Mouse (Mus musculus) spleen, adult 12 weeks (tissue): ENCODE measurements around the gene Dctn2.

Source experiments
- DNase-seq: peaks from one replicate; pipeline ENCODE4 v3.0.0; 2022; ENCODE audit warnings: low spot score

Dctn2 gene

DNA sequence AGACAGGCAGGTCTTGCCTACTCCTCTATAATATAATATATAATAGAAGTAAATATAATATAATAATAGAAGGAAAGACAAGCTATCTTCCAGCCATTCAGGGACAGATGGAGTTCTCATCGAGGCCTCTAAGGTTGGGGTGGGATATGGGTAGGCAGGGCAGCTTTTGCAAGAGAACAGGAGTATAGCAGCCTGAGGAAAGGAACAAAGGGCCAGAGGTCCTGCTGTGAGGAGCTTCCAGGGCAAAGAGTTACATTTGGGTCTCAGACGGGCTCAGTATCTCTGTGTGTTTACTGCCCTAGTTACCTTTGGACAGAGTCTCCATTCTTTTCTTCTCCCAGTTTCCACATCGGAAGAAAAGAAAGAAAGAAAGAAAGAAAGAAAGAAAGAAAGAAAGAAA is 2.5 kb upstream of the Dctn2 start:
- no peak for DNase-seq

DNA sequence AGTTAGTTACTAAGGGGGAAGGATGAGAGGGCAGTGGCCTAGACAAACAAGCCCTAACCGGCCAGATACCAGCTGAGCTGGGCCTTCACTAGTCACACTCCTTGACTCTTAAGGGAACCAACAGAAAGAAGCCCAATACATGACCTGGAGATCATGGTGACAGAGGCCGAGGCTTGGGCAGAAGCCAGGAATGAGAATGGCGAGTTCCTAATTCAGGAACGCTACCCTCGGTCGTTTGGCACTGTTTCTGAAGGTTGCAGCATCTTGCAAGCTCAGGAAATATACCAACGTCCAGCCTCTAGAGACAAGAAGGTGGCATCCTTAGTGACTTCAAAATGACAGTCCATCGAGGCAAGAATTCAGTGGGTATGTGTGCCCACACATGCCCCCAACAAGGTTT is 1.8 kb upstream of the Dctn2 start:
- no peak for DNase-seq

DNA sequence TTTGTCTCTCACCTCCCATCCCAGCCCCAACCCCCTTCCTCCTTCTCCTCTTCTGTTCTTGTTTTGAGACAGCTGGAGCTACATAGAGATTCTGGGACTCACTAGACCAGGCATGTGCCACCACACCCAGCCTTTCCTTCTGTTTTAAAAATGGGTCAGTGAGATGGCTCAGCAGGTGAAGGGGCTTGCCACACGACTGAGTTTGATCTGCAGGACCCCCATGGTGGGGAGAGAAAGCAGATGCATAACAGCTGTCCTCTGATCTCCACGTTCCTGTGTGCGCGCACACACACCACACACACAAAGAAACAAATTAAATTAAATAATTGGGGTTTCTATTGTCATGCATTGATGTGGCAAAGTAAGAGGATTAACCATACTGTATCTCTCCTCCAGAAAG is 1.2 kb upstream of the Dctn2 start:
- no peak for DNase-seq

GRCm38 (mm10) chr10:127265727-127266111 is 449 bp upstream of the Dctn2 start:
- DNase-seq, result no peak

DNA sequence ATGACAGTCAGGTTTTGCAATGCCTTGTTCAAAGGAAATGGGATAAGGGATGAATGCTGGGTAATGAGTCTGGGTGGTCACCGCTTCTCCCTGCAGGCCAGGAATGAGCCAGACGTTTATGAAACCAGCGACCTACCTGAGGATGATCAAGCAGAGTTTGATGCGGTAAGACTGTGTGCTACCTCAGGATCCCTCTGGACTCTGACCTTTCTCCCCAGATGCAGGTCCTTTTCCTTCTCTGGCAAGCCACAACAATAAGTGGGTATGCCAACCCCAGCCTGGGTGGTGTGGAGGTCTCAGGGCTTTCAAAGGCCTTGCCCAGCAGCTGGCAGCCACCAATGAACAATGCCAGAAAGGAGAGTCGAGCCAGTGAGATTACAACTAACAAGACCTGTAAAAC is 1.1 kb downstream of the Dctn2 start:
- no peak for DNase-seq

DNA sequence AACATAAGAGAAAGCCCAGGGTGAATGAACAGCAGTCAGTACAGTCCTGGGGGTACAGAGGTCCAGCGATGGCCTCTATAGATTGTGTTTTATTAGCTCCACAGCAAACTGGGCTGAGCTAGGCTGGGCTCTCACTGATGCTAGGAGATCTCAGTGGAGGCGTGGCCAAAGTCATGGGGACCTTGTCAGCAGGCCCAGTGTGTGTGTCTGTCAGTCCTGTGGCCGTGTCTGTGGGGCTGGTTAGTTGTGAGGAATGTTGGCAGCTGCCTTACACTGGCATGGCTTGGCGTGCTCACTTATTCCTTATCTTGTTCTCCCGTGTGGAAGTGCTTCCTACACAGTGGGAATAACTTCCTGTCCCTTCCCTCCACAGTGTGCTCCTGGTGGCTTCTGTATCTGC is 2.2 kb downstream of the Dctn2 start:
- DNase-seq, result no peak

DNA sequence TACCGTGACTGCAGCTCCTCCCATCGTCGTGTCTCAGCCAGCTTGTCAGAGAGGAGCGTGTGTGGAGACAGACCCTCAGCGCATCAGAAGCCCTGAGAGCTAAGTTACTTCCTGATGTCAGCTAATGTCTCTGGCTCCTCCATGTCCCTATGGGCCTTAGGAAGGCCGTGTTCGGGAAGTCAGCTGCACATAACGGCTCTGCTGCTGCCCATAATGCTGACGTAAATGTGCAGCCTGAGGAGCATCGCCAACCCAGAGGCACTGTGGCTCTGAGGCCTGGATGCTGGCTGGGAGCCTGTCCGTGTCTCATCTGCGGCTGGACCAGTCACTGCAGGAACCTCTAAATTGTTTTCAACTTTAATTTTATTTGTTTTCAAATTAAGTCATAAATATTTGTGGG is 2.9 kb downstream of the Dctn2 start:
- no peak for DNase-seq

DNA sequence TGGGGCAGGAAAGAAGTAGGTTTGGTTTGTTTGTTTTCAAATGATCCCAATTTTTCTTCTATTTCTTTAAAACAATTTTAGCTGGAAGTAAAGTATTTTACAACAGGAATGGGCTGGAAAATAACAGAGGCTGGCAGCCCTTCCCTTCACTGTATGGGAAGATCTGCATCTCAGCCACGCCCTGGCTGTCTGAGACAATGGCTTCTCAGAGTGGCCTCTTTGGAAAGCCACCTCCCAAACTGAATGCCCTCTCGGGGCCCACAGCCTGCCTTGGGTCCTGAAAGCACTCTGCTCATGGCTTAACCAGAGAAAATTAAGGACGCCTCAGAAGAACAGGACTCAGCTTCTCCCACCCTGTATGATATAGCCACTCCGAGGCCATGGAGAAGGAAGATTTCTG is 3.7 kb downstream of the Dctn2 start:
- no peak for DNase-seq

GRCm38 (mm10) chr10:127272371-127272770 is 6.2 kb downstream of the Dctn2 start:
- DNase-seq, result no peak

- no peak for DNase-seq
Measured at GRCm38 (mm10) chr10:127274261-127275022, 8.3 kb downstream of the Dctn2 start.

DNA sequence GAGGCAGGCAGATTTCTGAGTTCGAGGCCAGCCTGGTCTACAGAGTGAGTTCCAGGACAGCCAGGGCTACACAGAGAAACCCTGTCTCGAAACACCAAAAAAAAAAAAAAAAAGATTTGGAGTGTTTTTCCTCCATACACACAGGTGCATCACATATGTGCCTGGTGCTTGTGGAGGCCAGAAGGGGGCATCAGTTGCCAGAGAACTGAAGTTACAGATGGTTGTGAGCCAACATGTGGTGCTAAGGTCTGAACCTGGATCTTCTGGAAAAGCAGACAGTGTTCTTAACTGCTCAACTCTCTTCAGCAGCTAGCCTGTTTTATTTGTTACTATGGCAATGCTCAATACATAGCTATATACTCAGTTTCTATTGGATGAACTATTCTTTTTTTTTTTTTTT is 13.6 kb downstream of the Dctn2 start:
- DNase-seq, result no peak

GRCm38 (mm10) chr10:127281316-127281715 is 15.1 kb downstream of the Dctn2 start:
- DNase-seq, result no peak

GRCm38 (mm10) chr10:127282620-127283215 is 16.6 kb downstream of the Dctn2 start:
- no peak for DNase-seq

GRCm38 (mm10) chr10:127284105-127284622 is 18.0 kb downstream of the Dctn2 start:
- DNase-seq, result no peak

DNA sequence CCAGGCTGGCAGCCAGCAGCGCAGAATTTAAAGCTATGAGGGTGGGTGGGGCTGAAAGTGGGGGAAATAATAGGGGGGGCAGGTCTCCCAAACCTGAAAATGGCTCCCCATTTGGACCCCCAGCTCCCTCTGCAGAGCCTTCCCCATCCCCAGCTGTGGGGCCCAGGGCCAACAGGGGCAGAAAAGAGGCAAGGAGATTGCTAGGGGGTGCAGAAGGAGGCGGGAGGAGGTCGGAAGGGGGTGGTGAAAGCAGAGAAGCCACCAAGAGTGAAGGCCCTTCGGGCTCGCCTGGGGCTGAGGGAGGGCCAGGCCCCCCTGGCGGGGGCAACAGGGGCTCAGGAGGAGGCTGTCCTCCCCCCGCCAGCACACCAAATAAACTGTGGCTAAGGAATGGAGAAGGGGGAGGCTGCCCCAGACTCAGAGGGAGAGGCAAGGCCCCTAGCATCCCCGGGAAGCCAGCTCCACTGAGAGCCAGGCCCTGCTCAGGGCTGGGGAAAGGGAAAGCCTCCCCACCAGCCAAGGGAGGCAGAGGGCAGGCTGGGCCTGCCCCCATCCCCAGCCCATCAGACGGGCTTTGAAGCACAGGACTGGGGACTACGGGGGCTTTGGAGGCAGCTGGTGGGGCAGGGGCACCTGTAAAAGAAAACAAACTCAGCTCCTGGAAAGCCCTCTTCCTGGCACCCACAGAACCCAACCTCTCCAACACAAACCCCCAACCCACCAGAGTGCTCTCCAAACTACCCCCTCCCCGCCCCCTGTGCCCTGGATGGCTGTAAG is 18.7 kb downstream of the Dctn2 start:
- DNase-seq, result no peak

DNA sequence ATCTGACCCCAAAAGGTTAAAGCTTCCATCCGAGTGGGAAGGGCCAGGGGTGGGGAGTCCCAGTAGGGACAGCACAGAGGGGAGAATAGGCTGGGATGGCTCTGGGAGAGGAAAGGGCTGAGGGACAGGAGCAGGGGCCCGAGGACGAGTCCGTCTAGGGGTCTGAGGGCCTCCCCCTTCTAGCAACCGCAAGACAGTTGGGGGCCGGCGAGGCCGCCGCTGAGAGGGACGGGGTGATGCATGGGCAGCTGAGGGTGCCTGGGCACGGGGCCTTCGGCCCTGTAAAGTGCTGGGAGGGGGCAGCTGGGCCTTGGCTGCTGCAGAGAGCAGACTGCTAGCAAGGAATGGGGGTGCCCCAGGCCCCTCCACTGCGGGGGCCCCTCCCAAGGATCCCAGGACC is 19.5 kb downstream of the Dctn2 start:
- no peak for DNase-seq

GRCm38 (mm10) chr10:127286194-127286593 is 20.0 kb downstream of the Dctn2 start:
- no peak for DNase-seq

DNA sequence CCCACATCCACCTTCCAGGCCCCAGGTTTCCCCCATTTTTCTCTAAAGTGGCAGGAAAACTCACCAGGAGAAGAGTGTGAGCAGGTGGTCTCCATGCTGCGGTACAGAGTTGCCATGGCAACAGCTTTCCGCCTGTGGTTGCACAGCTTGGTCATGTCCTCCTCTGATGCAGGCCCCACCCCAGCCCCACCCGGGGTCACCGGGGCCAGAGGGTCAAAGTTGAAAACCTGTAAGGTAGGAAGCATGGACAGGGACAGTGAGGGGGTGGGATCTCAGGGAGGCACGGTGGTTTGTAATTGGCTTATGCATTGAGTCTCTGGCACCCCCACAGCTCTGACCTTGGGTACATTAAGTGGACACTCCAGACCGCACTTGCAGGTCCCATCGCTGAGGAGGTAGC is 20.6 kb downstream of the Dctn2 start:
- DNase-seq, result no peak

GRCm38 (mm10) chr10:127287271-127287935 is 21.2 kb downstream of the Dctn2 start:
- no peak for DNase-seq

DNA sequence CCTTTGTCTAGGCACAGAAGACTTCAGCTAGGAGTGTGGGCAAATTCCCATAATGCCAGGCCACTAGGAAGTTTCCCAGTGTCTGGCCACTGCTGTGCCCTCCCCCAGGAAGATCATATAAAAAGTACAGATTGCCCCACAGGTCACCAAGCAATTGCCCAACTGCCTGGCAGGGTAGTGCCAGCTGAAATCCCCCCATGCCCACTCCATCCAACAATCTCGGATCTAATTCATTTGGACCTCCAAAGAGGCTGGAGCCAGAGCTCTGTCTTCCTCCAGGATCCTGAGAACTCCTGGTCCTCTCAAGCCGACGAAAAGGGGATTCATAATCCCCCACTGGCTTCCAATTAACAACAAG is 21.7 kb downstream of the Dctn2 start:
- DNase-seq, result no peak

DNA sequence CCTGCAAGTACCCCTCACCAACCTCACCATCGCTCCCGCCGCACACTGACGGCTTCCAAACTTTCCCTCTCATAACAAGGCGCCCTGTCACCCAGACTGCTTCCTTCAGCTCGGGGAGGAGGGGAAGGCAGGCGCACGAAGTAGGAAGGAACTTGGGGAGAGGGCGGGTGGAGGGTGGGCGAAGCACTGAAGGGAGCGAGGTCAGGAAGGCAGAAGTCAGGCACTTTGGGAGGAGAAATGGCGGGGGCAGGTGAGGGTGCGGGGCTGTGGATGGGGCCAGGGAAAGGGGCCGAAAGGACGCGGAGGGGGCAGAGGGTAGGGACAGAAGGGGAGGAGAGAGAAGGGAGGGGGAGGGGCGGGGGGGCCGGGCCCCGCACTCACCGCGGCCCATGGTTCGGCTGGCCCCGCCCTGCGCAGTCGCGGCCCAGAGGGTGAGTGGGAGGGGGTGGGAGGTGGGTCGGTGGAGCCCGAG is 22.2 kb downstream of the Dctn2 start:
- no peak for DNase-seq

- DNase-seq, result peak; percentile 85
Measured at GRCm38 (mm10) chr10:127288800-127289572, 22.8 kb downstream of the Dctn2 start, which contains the start of gene Mbd6. TSS of gene Mbd6 (minus strand) at chr10:127289018.
